Mouse (Mus musculus): ENCODE results near the gene Nav2.

GRCm38 (mm10) chr7:49246240-49246578 is 337.7 kb downstream of the Nav2 start:
- TF ChIP-seq CTCF (IDR thresholded peaks at IDR 0.05) (no peak), POLR2A (IDR thresholded peaks at IDR 0.05; ENCODE audit: insufficient read depth, low read depth, low read length) (no peak), EP300 (IDR thresholded peaks at IDR 0.05; ENCODE audit: insufficient read depth, low read depth, low read length) (no peak)

Measured in heart, adult 2 months (tissue).